Mouse (Mus musculus): ENCODE data around the gene Tmcc3.

Gene Tmcc3

GRCm38 (mm10) chr10:94551511-94551910 is 239.8 kb downstream of the Tmcc3 start:
- no peak for DNase-seq (ENCODE audit: low spot score)

- DNase-seq (ENCODE audit: low spot score), result no peak
Observed at GRCm38 (mm10) chr10:94551924-94552523, 240.3 kb downstream of the Tmcc3 start.

GRCm38 (mm10) chr10:94555394-94555793 is 243.6 kb downstream of the Tmcc3 start:
- no peak for DNase-seq (ENCODE audit: low spot score)

GRCm38 (mm10) chr10:94557428-94558149 is 245.8 kb downstream of the Tmcc3 start:
- DNase-seq (ENCODE audit: low spot score), result no peak

GRCm38 (mm10) chr10:94558826-94559225 is 247.1 kb downstream of the Tmcc3 start:
- DNase-seq (ENCODE audit: low spot score), result no peak

GRCm38 (mm10) chr10:94561351-94561750 is 249.6 kb downstream of the Tmcc3 start:
- peak; percentile 21 for DNase-seq (ENCODE audit: low spot score)

- DNase-seq (ENCODE audit: low spot score), result no peak
Observed at GRCm38 (mm10) chr10:94562188-94562587, 250.4 kb downstream of the Tmcc3 start.

- no peak for DNase-seq (ENCODE audit: low spot score)
Observed at GRCm38 (mm10) chr10:94562991-94563390, 251.2 kb downstream of the Tmcc3 start.

- peak; percentile 14 for DNase-seq (ENCODE audit: low spot score)
Observed at GRCm38 (mm10) chr10:94565410-94566221, 253.9 kb downstream of the Tmcc3 start.

GRCm38 (mm10) chr10:94566222-94566868 is 254.6 kb downstream of the Tmcc3 start:
- DNase-seq (ENCODE audit: low spot score), result no peak

- no peak for DNase-seq (ENCODE audit: low spot score)
Observed at GRCm38 (mm10) chr10:94567251-94567650, 255.5 kb downstream of the Tmcc3 start.

- no peak for DNase-seq (ENCODE audit: low spot score)
Observed at GRCm38 (mm10) chr10:94567915-94568314, 256.2 kb downstream of the Tmcc3 start.

- no peak for DNase-seq (ENCODE audit: low spot score)
Observed at GRCm38 (mm10) chr10:94568867-94569266, 257.1 kb downstream of the Tmcc3 start.

GRCm38 (mm10) chr10:94569731-94570130 is 258.0 kb downstream of the Tmcc3 start:
- DNase-seq (ENCODE audit: low spot score), result no peak

- DNase-seq (ENCODE audit: low spot score), result no peak
Observed at GRCm38 (mm10) chr10:94571927-94572620, 260.3 kb downstream of the Tmcc3 start.

- DNase-seq (ENCODE audit: low spot score), result no peak
Observed at GRCm38 (mm10) chr10:94572772-94573171, 261.0 kb downstream of the Tmcc3 start.

- no peak for DNase-seq (ENCODE audit: low spot score)
Observed at GRCm38 (mm10) chr10:94574451-94575333, 262.9 kb downstream of the Tmcc3 start.

GRCm38 (mm10) chr10:94575958-94576357 is 264.2 kb downstream of the Tmcc3 start:
- no peak for DNase-seq (ENCODE audit: low spot score)

GRCm38 (mm10) chr10:94578870-94579269 is 267.1 kb downstream of the Tmcc3 start:
- no peak for DNase-seq (ENCODE audit: low spot score)

- DNase-seq (ENCODE audit: low spot score), result no peak
Observed at GRCm38 (mm10) chr10:94581384-94581783, 269.6 kb downstream of the Tmcc3 start.

GRCm38 (mm10) chr10:94583714-94584113 is 272.0 kb downstream of the Tmcc3 start:
- no peak for DNase-seq (ENCODE audit: low spot score)
